Mouse (Mus musculus): ENCODE results near the gene Limch1.

Gene Limch1

GRCm38 (mm10) chr5:66881901-66882341 lies 136.3 kb downstream of the Limch1 start:
- no peak for DNase-seq (ENCODE audit: low spot score)

- DNase-seq (ENCODE audit: low spot score) = no peak
These were observed 137.1 kb downstream of the Limch1 start for GRCm38 (mm10) chr5:66882718-66883117.

- DNase-seq (ENCODE audit: low spot score) = no peak
These were observed 138.9 kb downstream of the Limch1 start for GRCm38 (mm10) chr5:66884505-66884904.

- no peak for DNase-seq (ENCODE audit: low spot score)
These were observed 140.9 kb downstream of the Limch1 start for GRCm38 (mm10) chr5:66886410-66887120.

GRCm38 (mm10) chr5:66888061-66888460 lies 142.4 kb downstream of the Limch1 start:
- no peak for DNase-seq (ENCODE audit: low spot score)

GRCm38 (mm10) chr5:66889337-66889736 lies 143.7 kb downstream of the Limch1 start:
- DNase-seq (ENCODE audit: low spot score) = no peak

GRCm38 (mm10) chr5:66895440-66896120 lies 150.0 kb downstream of the Limch1 start:
- DNase-seq (ENCODE audit: low spot score) = no peak

GRCm38 (mm10) chr5:66897584-66897983 lies 152.0 kb downstream of the Limch1 start:
- DNase-seq (ENCODE audit: low spot score) = no peak

- DNase-seq (ENCODE audit: low spot score) = no peak
These were observed 152.6 kb downstream of the Limch1 start for GRCm38 (mm10) chr5:66898252-66898651.

- DNase-seq (ENCODE audit: low spot score) = no peak
These were observed 153.3 kb downstream of the Limch1 start for GRCm38 (mm10) chr5:66898811-66899430.

- no peak for DNase-seq (ENCODE audit: low spot score)
These were observed 155.5 kb downstream of the Limch1 start for GRCm38 (mm10) chr5:66901116-66901515.

- no peak for DNase-seq (ENCODE audit: low spot score)
These were observed 159.2 kb downstream of the Limch1 start for GRCm38 (mm10) chr5:66904835-66905234.

GRCm38 (mm10) chr5:66908883-66909282 lies 163.3 kb downstream of the Limch1 start:
- DNase-seq (ENCODE audit: low spot score) = no peak

- no peak for DNase-seq (ENCODE audit: low spot score)
These were observed 164.3 kb downstream of the Limch1 start for GRCm38 (mm10) chr5:66909962-66910361.

GRCm38 (mm10) chr5:66910610-66911009 lies 165.0 kb downstream of the Limch1 start:
- DNase-seq (ENCODE audit: low spot score) = no peak

GRCm38 (mm10) chr5:66911068-66911467 lies 165.4 kb downstream of the Limch1 start:
- DNase-seq (ENCODE audit: low spot score) = no peak

GRCm38 (mm10) chr5:66913791-66914190 lies 168.2 kb downstream of the Limch1 start:
- DNase-seq (ENCODE audit: low spot score) = no peak

- DNase-seq (ENCODE audit: low spot score) = no peak
These were observed 172.0 kb downstream of the Limch1 start for GRCm38 (mm10) chr5:66917353-66918315.

- no peak for DNase-seq (ENCODE audit: low spot score)
These were observed 173.0 kb downstream of the Limch1 start for GRCm38 (mm10) chr5:66918316-66919305.

GRCm38 (mm10) chr5:66922582-66922981 lies 177.0 kb downstream of the Limch1 start:
- no peak for DNase-seq (ENCODE audit: low spot score)

GRCm38 (mm10) chr5:66929291-66929690 lies 183.7 kb downstream of the Limch1 start:
- no peak for DNase-seq (ENCODE audit: low spot score)
